Mouse (Mus musculus): ENCODE results near the gene Prpf8. TPM values are rescaled to one million over a fixed set of nuclear protein-coding genes. Genes with fewer than 3 reads are reported as not detected.
A peak's percentile ranks its signal among the peaks of the same experiment; 100 is the strongest.

The Prpf8 gene
- polyA plus RNA-seq, 1 experiment from 2014 or later: 43.8 TPM

GRCm38 (mm10) chr11:75508904-75509303 lies 22.3 kb downstream of the Prpf8 start:
- WGBS: 61% methylated on average over 8 of the region's 8 CpGs
- no peak for ATAC-seq (ENCODE audit: insufficient read depth, low FRiP score)
- H3K27me3 ChIP-seq (ENCODE audit: control insufficient read depth, insufficient read depth, low read length): no peaks in the 10 kb centered on the region
- H3K4me1 ChIP-seq (ENCODE audit: control insufficient read depth, insufficient read depth, low read length): peaks cover 15% of the 10 kb centered on the region
- no peak overlapping the region for H3K27ac ChIP-seq (ENCODE audit: low read length)
- no peak overlapping the region for H3K9ac ChIP-seq (ENCODE audit: low read length)
- no peak overlapping the region for H3K4me3 ChIP-seq (replicated peaks; ENCODE audit: low read length)
- H3K9me3 ChIP-seq (replicated peaks; ENCODE audit: control insufficient read depth, low read length): no peaks in the 10 kb centered on the region
- H3K36me3 ChIP-seq (ENCODE audit: control insufficient read depth, insufficient read depth, low read length): peaks cover 40% of the 10 kb centered on the region
- H3K4me2 ChIP-seq (ENCODE audit: low read depth, low read length): no peak overlapping the region

- Histone ChIP-seq H3K4me2 (ENCODE audit: low read depth, low read length) (peak within 1 kb of the TSS; percentile 87), H3K9ac (ENCODE audit: low read length) (peak within 1 kb of the TSS; percentile 81), H3K4me3 (replicated peaks; ENCODE audit: low read length) (peak within 1 kb of the TSS; percentile 54), H3K4me1 (ENCODE audit: control insufficient read depth, insufficient read depth, low read length) (peaks cover 15% of the 10 kb centered on the region), H3K36me3 (ENCODE audit: control insufficient read depth, insufficient read depth, low read length) (peaks cover 30% of the 10 kb centered on the region), H3K9me3 (replicated peaks; ENCODE audit: control insufficient read depth, low read length) (no peaks in the 10 kb centered on the region), H3K27me3 (ENCODE audit: control insufficient read depth, insufficient read depth, low read length) (no peaks in the 10 kb centered on the region), H3K27ac (ENCODE audit: low read length) (peak within 1 kb of the TSS; percentile 79)
- WGBS: 2% methylated on average over 43 of the region's 43 CpGs
- peak; percentile 77 for ATAC-seq (ENCODE audit: insufficient read depth, low FRiP score)
These were observed 23.4 kb downstream of the Prpf8 start, which contains the start of gene Rilp for GRCm38 (mm10) chr11:75509741-75510626. Gene Rilp, plus strand, starts transcription at chr11:75510094.

GRCm38 (mm10) chr11:75510627-75510993 lies 24.0 kb downstream of the Prpf8 start:
- Histone ChIP-seq H3K36me3 (ENCODE audit: control insufficient read depth, insufficient read depth, low read length) (peaks cover 27% of the 10 kb centered on the region), H3K9ac (ENCODE audit: low read length) (peak overlapping the region; percentile 81), H3K4me2 (ENCODE audit: low read depth, low read length) (peak overlapping the region; percentile 87), H3K9me3 (replicated peaks; ENCODE audit: control insufficient read depth, low read length) (no peaks in the 10 kb centered on the region), H3K27ac (ENCODE audit: low read length) (peak overlapping the region; percentile 79), H3K27me3 (ENCODE audit: control insufficient read depth, insufficient read depth, low read length) (no peaks in the 10 kb centered on the region), H3K4me1 (ENCODE audit: control insufficient read depth, insufficient read depth, low read length) (peaks cover 15% of the 10 kb centered on the region), H3K4me3 (replicated peaks; ENCODE audit: low read length) (peak overlapping the region; percentile 54)
- peak; percentile 86 for ATAC-seq (ENCODE audit: insufficient read depth, low FRiP score)
- 2% methylated on average over 22 of the region's 24 CpGs for WGBS

GRCm38 (mm10) chr11:75511213-75511612 lies 24.6 kb downstream of the Prpf8 start:
- Histone ChIP-seq H3K9ac (ENCODE audit: low read length) (peak overlapping the region; percentile 48; the same call in 1 of the 2 replicates), H3K27me3 (ENCODE audit: control insufficient read depth, insufficient read depth, low read length) (no peaks in the 10 kb centered on the region), H3K36me3 (ENCODE audit: control insufficient read depth, insufficient read depth, low read length) (peaks cover 21% of the 10 kb centered on the region), H3K27ac (ENCODE audit: low read length) (no peak overlapping the region; the same call in 1 of the 2 replicates), H3K4me1 (ENCODE audit: control insufficient read depth, insufficient read depth, low read length) (peaks cover 15% of the 10 kb centered on the region), H3K4me3 (replicated peaks; ENCODE audit: low read length) (no peak overlapping the region), H3K4me2 (ENCODE audit: low read depth, low read length) (no peak overlapping the region), H3K9me3 (replicated peaks; ENCODE audit: control insufficient read depth, low read length) (no peaks in the 10 kb centered on the region)
- ATAC-seq (ENCODE audit: insufficient read depth, low FRiP score): no peak
- 77% methylated on average over 6 of the region's 6 CpGs for WGBS

GRCm38 (mm10) chr11:75512301-75513018 lies 25.8 kb downstream of the Prpf8 start:
- no peak overlapping the region for H3K4me3 ChIP-seq (replicated peaks; ENCODE audit: low read length)

GRCm38 (mm10) chr11:75513336-75513735 lies 26.7 kb downstream of the Prpf8 start, which contains the start of gene Scarf1:
Gene Scarf1, plus strand, starts transcription at chr11:75513540.
- peak within 1 kb of the TSS; percentile 40; the same call in 1 of the 2 replicates for H3K9ac ChIP-seq (ENCODE audit: low read length)
- H3K4me2 ChIP-seq (ENCODE audit: low read depth, low read length): 0 out of 2 replicates have a peak within 1 kb of the TSS, but pooled peaks have one; percentile 6
- H3K9me3 ChIP-seq (replicated peaks; ENCODE audit: control insufficient read depth, low read length): no peaks in the 10 kb centered on the region
- H3K4me3 ChIP-seq (replicated peaks; ENCODE audit: low read length): peak within 1 kb of the TSS; percentile 6; the same call in 1 of the 2 replicates
- no peak for ATAC-seq (ENCODE audit: insufficient read depth, low FRiP score)
- H3K4me1 ChIP-seq (ENCODE audit: control insufficient read depth, insufficient read depth, low read length): peaks cover 15% of the 10 kb centered on the region
- H3K36me3 ChIP-seq (ENCODE audit: control insufficient read depth, insufficient read depth, low read length): peaks cover 7% of the 10 kb centered on the region
- no peak within 1 kb of the TSS for H3K27ac ChIP-seq (ENCODE audit: low read length)
- H3K27me3 ChIP-seq (ENCODE audit: control insufficient read depth, insufficient read depth, low read length): no peaks in the 10 kb centered on the region
- 58% methylated on average over 8 of the region's 8 CpGs for WGBS

More at GRCm38 (mm10) chr11:75512301-75513018, 25.8 kb downstream of the Prpf8 start:
- no peaks in the 10 kb centered on the region for H3K27me3 ChIP-seq (ENCODE audit: control insufficient read depth, insufficient read depth, low read length)
- no peak overlapping the region for H3K9ac ChIP-seq (ENCODE audit: low read length)
- peaks cover 15% of the 10 kb centered on the region for H3K36me3 ChIP-seq (ENCODE audit: control insufficient read depth, insufficient read depth, low read length)
- H3K9me3 ChIP-seq (replicated peaks; ENCODE audit: control insufficient read depth, low read length): no peaks in the 10 kb centered on the region
- H3K4me2 ChIP-seq (ENCODE audit: low read depth, low read length): no peak overlapping the region
- ATAC-seq (ENCODE audit: insufficient read depth, low FRiP score): no peak
- 84% methylated on average over 9 of the region's 9 CpGs for WGBS
- H3K27ac ChIP-seq (ENCODE audit: low read length): no peak overlapping the region
- H3K4me1 ChIP-seq (ENCODE audit: control insufficient read depth, insufficient read depth, low read length): peaks cover 15% of the 10 kb centered on the region

- Histone ChIP-seq H3K27me3 (ENCODE audit: control insufficient read depth, insufficient read depth, low read length) (no peaks in the 10 kb centered on the region), H3K9me3 (replicated peaks; ENCODE audit: control insufficient read depth, low read length) (no peaks in the 10 kb centered on the region), H3K36me3 (ENCODE audit: control insufficient read depth, insufficient read depth, low read length) (no peaks in the 10 kb centered on the region), H3K9ac (ENCODE audit: low read length) (no peak overlapping the region), H3K4me2 (ENCODE audit: low read depth, low read length) (no peak overlapping the region), H3K27ac (ENCODE audit: low read length) (no peak overlapping the region), H3K4me1 (ENCODE audit: control insufficient read depth, insufficient read depth, low read length) (no peaks in the 10 kb centered on the region; the same call in 1 of the 2 replicates), H3K4me3 (replicated peaks; ENCODE audit: low read length) (no peak overlapping the region)
- no peak for ATAC-seq (ENCODE audit: insufficient read depth, low FRiP score)
- WGBS: 94% methylated on average over 25 of the region's 25 CpGs
These were observed 28.6 kb downstream of the Prpf8 start for GRCm38 (mm10) chr11:75515186-75515585.

GRCm38 (mm10) chr11:75519834-75520633 lies 33.4 kb downstream of the Prpf8 start:
- no peak overlapping the region for H3K4me2 ChIP-seq (ENCODE audit: low read depth, low read length)
- no peaks in the 10 kb centered on the region for H3K27me3 ChIP-seq (ENCODE audit: control insufficient read depth, insufficient read depth, low read length)
- no peak overlapping the region for H3K9ac ChIP-seq (ENCODE audit: low read length)
- H3K27ac ChIP-seq (ENCODE audit: low read length): no peak overlapping the region
- H3K4me3 ChIP-seq (replicated peaks; ENCODE audit: low read length): no peak overlapping the region
- 66% methylated on average over 15 of the region's 15 CpGs for WGBS
- no peak for ATAC-seq (ENCODE audit: insufficient read depth, low FRiP score)
- no peaks in the 10 kb centered on the region for H3K4me1 ChIP-seq (ENCODE audit: control insufficient read depth, insufficient read depth, low read length)
- no peaks in the 10 kb centered on the region for H3K36me3 ChIP-seq (ENCODE audit: control insufficient read depth, insufficient read depth, low read length)
- H3K9me3 ChIP-seq (replicated peaks; ENCODE audit: control insufficient read depth, low read length): no peaks in the 10 kb centered on the region

Measured in stomach, embryonic 16.5 days (tissue).